Mouse (Mus musculus) liver, embryonic 11.5 days (tissue): ENCODE data around the gene Primpol. TPM values are rescaled to one million over a fixed set of nuclear protein-coding genes. Genes with fewer than 3 reads are reported as not detected.

Experiments used
- ATAC-seq: fragments of 200-750 bp; cut with Nextera tagmentation; replicated peaks from 2 replicates; pipeline ENCODE4 v1.8.0; 2017; ENCODE audit warnings: moderate number of reproducible peaks, mild to moderate bottlenecking, moderate TSS enrichment, moderate library complexity; ENCODE audit not compliant: low FRiP score
- DNase-seq: peaks from one replicate; pipeline ENCODE4 v3.0.0-alpha.2; 2017; ENCODE audit warnings: low spot score
- H3K27ac ChIP-seq: fragments of 300-500 bp; sonication (generic); 2 replicates; pipeline ENCODE4 v1.5.1; 2014; ENCODE audit warnings: mild to moderate bottlenecking, low read depth, low read length, control low read depth
- H3K27me3 ChIP-seq: fragments of 300-500 bp; sonication (generic); replicated peaks from 2 replicates; pipeline ENCODE4 v1.6.1; 2014; ENCODE audit warnings: low read length, mixed read lengths; ENCODE audit not compliant: control insufficient read depth, insufficient read depth
- H3K36me3 ChIP-seq: fragments of 300-500 bp; sonication (generic); 2 replicates; pipeline ENCODE4 v1.6.1; 2014; ENCODE audit warnings: mild to moderate bottlenecking, low read length, moderate library complexity, mixed read lengths; ENCODE audit not compliant: control insufficient read depth, insufficient read depth
- H3K4me1 ChIP-seq: fragments of 300-500 bp; sonication (generic); replicated peaks from 2 replicates; pipeline ENCODE4 v1.6.1; 2014; ENCODE audit warnings: low read length, mixed read lengths; ENCODE audit not compliant: control insufficient read depth, insufficient read depth
- H3K4me2 ChIP-seq: fragments of 300-500 bp; sonication (generic); 2 replicates; pipeline ENCODE4 v1.6.1; 2014; ENCODE audit warnings: mild to moderate bottlenecking, control low read depth, moderate library complexity
- H3K4me3 ChIP-seq: fragments of 300-500 bp; sonication (generic); 2 replicates; pipeline ENCODE4 v1.5.1; 2014; ENCODE audit warnings: low read depth, low read length, control low read depth
- H3K9ac ChIP-seq: fragments of 300-500 bp; sonication (generic); 2 replicates; pipeline ENCODE4 v1.6.1; 2014; ENCODE audit warnings: low read depth, low read length, control low read depth
- H3K9me3 ChIP-seq: fragments of 300-500 bp; sonication (generic); 2 replicates; pipeline ENCODE4 v1.6.1; 2016; ENCODE audit warnings: low read length, inconsistent platforms, mixed read lengths; ENCODE audit not compliant: control insufficient read depth
- WGBS: fragments of 180-500 bp; shearing (Covaris S2); extraction: QIAGEN DNeasy Blood & Tissue Kit; methylation state at CpG from one replicate; pipeline ENCODE4 v1.1.7; 2014; 5-methylcytosine and 5-hydroxymethylcytosine counted together
- polyA plus RNA-seq: library from polyadenylated mRNA; unstranded; fragments of >200 nt; fragmentation: Nextera tagmentation; extraction: Ambion mirVana; gene quantifications from 2 replicates; pipeline ENCODE4 v1.2.1, GENCODE M21; 2014

Gene Primpol
- polyA plus RNA-seq, 1 experiment from 2014 or later, result 16.4 TPM

GRCm38 (mm10) chr8:46526098-46526497 lies 90.9 kb downstream of the Primpol start:
- H3K9ac ChIP-seq, result no peak overlapping the region
- no peaks in the 10 kb centered on the region for H3K9me3 ChIP-seq
- no peak overlapping the region for H3K27ac ChIP-seq
- no peaks in the 10 kb centered on the region for H3K27me3 ChIP-seq
- no peaks in the 10 kb centered on the region for H3K4me1 ChIP-seq
- peaks cover 2% of the 10 kb centered on the region; the same call in 1 of the 2 replicates for H3K36me3 ChIP-seq
- no peak overlapping the region for H3K4me2 ChIP-seq
- ATAC-seq (no peak), DNase-seq (no peak)
- no peak overlapping the region for H3K4me3 ChIP-seq
- WGBS, result 86% methylated on average over 8 of the region's 8 CpGs

Other genes with a start within 250 kb of the Primpol start
- gene Acsl1, start 146.2 kb downstream of the Primpol start, polyA plus RNA-seq, result 47.3 and 50.7 TPM in 2 replicates
- gene Cenpu, start 65.2 kb downstream of the Primpol start, polyA plus RNA-seq, result 22.0 and 29.8 TPM in 2 replicates
- gene Casp3, start 79 bp upstream of the Primpol start, polyA plus RNA-seq, result 155 and 175 TPM in 2 replicates
- 17.7 and 19.7 TPM in 2 replicates for gene Irf2, start 122.5 kb upstream of the Primpol start, polyA plus RNA-seq